Mouse (Mus musculus): ENCODE results near the gene Fbxl21.
A peak's percentile ranks its signal among the peaks of the same experiment; 100 is the strongest.

Gene Fbxl21

DNA sequence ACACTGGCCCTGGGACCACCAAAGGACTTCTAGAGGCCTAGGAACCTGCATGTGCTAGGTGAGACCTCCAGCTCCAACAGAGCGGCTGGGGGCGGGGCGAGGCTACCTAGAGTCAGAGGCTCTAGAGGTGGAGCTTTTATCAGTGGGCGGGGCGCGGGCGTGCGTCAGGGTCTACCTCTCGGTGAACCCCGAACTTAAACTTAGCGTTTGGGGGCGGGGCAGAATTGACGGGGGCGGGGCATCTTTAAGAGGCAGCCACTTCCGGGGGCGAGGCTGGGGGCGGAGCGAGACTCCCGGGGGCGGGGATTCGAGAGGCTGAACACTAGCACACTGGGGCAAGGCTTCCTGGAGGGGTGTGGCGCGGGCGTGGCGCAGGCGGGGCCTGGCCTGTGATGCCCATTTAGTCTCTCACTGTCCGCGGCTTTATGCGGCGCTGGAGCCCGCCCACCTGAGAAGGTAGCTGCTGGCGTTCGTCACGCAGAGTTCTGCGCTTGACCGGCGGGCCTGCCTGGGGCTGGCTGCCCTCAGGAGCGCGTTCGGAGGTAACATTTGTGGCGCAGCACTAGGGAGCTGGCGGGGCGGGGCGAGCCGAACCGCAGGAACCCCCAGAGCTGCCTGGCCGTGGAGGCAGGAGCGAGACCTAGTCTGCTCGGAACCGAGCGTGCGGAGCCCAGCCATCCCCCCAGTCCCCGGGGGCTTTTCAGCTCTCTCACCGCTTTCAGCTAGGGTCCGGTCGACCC is at the start of gene Fbxl21:
TSS of gene Fbxl21 (plus strand) at position 392 of the 740 bp plus-strand sequence.
- peak; percentile 87 for DNase-seq (ENCODE audit: low read depth, low spot score)

DNA sequence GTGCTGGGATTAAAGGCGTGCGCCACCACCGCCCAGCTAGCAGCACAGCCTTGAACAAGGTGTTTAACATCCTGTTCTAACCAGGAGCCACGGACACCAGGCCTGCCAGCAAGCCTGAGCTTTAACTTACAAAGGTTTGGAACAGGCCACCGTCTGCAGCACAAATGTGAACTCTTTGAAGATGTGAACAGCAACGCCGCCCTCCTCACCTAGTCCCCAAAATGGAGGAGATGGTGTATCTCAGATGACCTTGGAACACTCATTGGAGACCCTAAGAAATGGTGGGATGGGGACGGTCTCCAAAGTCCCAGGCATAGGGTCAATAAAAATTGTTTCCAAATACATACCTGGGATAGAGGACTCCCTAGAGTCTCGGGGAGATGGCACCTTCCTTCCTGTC is 49.6 kb upstream of the Fbxl21 start:
- no peak for DNase-seq (ENCODE audit: low read depth, low spot score)

DNA sequence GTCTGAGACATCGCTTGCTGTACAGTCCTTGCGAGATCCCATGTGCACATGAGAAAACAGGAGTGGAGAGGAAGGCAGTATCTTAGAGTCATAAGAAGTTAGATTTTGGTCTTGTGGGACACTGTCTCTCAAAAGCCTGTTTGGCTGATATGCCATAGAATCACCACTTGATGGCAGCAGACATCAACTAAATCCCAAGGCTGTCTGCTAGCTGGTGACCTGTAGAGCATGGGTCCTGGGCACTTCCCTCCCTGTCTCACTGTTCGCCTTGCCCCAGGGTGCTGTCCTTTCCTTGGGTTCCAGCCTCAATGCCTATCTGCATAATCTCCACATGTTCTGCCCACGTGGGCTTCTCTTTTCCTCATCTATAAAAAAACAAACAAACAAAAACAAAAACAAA is 46.9 kb upstream of the Fbxl21 start:
- peak; percentile 65 for DNase-seq (ENCODE audit: low read depth, low spot score)

DNA sequence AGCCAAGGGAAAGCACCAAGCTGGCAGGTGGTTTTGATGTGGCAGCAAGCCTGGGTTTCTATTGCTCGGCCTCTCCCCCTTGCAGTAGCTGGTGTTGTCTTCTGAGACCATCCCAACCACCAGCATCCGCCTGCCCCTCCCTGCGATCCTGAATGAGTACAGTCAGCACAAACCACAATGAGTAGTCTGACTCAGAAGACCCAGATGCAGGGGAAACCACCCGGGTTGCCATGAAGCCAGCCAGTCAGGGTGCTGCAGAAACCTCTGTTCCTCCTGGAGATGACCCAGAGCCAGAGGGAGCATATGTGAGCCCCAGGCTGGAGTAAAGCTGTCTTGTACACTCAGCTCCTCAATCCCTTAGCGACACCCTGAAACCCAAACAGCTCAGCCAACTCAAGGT is 45.5 kb upstream of the Fbxl21 start:
- no peak for DNase-seq (ENCODE audit: low read depth, low spot score)

DNA sequence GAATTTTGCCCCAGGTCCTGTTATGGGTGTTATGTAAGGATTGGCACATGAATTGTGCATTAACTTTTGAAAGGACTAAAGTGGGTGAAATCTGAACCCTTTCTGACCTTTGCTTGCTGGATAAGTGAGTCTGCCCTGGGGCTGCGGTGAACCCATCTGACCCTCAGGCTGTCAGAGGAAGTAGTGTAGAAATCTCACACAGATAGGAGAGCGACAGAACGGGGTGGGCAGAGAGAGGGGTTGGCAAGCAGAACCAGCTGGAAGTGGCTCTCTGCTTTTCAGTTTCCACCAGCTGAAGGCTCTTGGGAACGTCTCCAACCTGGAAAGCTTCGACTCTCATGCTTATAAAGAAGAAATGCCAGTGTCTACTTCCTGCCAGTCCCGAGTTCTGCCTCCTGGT is 45.0 kb upstream of the Fbxl21 start:
- no peak for DNase-seq (ENCODE audit: low read depth, low spot score)

DNA sequence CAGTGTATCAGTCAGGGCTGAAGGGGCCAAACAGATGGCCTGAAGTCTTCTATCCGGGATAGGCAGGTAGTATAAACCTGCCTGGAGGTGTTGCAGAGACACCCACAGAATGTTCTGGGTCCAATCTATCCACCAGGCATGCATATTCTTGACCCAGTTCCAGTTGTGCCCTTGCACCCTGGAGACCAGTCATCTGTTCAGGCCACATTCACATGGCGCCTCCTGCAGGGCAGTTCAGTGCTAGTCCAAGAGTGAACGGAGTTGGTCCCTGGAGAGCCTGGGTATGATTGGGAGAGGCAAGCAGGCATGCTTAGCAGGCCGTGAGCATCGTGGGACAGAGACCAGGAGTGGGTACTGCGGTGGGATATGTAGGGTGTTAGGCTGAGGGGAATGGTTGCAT is 44.2 kb upstream of the Fbxl21 start:
- no peak for DNase-seq (ENCODE audit: low read depth, low spot score)

DNA sequence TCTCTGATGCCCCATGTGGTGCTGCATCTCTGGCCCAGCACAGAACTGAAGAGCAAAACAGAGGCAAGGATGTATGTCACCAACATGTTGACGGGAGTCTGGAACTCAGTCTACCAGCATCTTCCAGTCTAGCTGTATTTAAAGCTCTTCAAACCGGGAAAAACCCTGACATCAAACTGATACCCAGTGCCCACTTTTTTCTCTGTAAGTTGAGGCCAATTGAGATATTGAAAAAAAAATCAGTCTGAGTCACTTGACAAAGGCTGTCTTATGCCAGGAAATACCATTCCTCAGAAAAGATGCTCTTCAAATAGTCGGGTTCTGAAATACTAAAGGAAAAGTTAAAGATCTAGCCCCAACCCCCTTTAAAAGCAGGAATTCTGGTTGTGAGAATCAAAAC is 40.1 kb upstream of the Fbxl21 start, which contains the start of gene Il9:
TSS of gene Il9 (minus strand) at position 101 of the 400 bp plus-strand sequence.
- no peak for DNase-seq (ENCODE audit: low read depth, low spot score)

DNA sequence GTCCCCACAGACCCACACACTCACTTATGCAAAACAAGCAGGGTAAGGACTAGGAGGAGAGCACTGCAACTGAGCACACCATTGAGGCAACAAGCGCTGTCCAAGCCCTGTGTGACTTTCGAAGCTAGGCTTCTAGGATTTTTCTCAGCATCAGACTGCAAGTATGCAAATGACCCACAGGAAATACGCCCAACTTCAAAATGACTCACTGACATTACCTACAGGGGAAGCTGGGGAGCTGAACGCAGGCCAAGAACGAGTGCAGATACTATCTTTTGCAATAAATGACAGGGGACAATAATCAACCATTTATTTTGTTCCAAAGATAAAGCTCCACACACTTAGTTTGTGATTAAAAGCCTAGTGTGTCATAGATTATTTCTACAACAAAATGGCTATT is 34.3 kb upstream of the Fbxl21 start:
- DNase-seq (ENCODE audit: low read depth, low spot score): no peak

DNA sequence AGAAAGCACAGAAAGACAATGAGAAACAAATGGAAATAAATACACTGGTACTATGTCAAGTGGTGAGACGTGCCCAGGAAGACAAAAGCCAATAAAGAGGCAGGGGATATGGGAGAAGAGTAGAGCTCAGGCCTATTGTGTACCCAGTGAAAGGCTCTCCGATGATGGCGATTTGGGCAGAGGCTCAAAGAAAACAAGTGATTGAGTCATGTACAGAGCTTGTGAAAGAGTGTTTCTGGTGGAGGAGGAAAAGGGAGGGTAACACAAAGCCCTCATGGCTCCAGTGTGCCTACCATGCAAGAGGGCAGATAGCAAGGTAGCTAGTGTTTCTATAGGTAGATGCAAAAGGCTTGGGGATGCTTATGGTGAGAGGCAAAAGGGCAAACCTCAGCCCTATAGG is 27.8 kb upstream of the Fbxl21 start:
- no peak for DNase-seq (ENCODE audit: low read depth, low spot score)

DNA sequence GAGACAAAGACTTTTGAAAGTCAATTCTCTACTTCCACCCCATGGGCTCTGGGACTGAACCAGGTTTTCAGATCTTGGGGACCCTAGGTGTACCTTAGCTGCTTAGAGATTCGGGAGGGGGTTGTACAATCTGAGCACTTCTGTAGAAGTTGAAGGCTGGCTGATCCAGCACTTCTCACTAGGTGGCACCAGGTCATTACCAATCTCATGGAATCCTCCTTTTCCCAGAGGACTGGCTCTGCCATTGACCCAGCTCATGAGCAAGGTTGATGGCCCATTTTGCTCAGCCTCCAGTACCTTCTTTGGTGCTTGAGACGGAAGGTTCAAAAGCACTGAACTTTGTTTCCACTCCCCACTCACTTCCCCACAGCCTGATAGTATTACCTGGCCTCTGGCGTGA is 22.1 kb upstream of the Fbxl21 start:
- DNase-seq (ENCODE audit: low read depth, low spot score): no peak

DNA sequence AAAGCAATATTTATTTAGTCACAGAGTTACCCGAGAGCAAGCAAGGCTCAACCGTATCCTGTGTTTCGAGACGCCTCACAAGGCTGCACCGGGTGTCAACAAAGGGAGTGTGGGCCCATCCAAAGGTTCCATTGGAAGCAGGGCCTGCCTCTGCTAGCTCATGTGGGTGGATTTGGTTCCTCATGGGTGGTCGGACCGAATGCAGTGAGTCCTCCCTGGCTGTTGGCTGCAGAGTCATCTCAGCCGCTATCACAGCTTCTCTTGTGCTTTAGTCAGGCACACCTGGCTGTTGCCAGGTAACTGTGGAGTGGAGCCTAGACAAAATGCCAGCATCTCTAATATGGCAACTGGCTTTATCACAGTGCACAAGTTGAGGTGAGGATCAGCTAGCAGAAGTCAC is 21.6 kb upstream of the Fbxl21 start:
- no peak for DNase-seq (ENCODE audit: low read depth, low spot score)

DNA sequence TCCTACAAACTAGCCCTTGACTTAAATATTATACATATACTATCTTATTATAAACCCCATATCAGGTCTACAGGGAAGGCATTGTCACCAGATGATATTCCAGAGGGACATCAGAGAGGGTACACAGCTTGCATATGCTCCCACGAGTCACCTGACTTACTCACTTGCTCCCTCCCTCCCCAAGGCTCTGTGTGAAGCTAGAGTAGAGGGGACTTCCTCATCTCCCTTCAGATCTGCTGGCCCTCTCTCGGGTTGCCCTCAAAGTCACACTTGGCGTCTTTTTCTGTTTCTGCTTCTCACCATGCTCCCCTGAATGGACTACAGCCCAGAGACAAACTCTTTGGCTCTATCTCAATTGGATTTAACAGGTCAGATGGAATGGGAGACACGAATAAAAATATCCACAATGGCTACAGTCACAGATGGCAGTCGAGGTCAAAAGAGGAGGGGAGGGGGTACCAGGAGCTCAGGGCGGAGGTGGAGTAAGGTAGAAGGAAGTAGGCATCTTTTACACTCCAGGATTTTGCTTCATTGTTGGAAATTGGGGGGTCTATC is 20.3 kb upstream of the Fbxl21 start:
- no peak for DNase-seq (ENCODE audit: low read depth, low spot score)

DNA sequence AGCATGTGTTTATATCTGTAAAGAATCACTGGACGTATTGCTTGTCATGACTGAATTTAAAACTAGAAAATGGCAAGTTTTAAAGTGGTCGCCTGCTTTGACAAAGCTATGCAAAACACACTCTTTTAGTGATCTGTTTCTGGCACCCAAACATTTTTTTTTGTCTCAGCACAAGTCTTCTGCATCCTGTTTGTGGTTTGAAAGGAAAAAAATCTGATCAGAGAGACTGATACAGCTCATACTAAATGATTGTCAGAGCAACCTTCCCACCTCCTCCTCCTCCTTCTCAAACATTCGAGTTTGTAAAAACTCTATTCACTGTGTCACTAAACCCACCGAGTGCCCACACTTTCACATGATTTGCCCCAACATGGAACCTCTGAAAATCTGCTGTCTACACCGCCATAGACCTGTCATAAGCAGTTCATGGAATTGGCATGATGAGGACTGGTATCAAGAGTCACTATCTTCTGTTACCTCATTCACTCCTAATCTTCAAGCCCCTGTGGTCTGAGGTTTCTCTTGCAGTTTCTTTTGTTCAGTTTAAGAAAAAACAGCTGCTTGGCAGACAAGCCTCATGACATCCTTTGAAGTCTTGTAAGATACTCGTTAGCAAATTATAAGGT is 15.3 kb upstream of the Fbxl21 start:
- no peak for DNase-seq (ENCODE audit: low read depth, low spot score)

DNA sequence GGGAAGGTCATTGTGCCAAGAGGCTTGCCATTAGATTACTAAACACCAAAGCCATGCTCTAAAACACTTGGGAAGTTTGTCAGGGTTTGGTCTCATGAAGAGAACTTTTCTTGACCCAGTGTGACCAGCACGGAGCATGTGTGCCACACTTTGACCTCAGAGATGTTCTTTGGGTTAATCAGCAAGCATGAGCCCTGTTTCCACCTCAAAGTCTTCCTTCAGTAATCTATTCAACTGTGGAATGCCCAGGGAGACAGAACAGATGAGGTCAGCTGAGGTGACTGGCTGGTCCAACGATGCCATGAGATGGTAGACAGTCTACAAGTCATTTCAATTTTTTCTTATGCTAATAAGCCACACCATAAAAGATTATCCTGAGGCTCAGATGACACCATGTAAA is 12.5 kb upstream of the Fbxl21 start:
- DNase-seq (ENCODE audit: low read depth, low spot score): no peak

DNA sequence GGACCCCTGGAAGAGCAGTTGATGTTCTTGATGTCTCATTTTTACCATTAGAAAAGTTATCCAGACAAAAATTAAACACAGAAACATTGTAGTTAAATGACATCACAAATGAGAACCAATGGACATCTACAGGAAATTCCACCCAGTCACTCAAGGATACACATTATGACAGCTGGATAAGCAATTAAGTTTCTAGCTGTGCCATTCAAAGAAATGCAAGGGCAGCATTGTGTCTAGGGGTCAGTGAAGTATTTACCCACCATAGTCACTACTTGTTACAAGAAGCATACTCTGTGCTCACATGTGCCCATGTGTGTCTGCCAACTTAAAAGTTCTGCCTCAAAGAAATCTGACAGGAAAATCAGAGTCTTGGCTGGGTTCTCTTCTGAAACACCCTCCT is 8.7 kb upstream of the Fbxl21 start:
- no peak for DNase-seq (ENCODE audit: low read depth, low spot score)

DNA sequence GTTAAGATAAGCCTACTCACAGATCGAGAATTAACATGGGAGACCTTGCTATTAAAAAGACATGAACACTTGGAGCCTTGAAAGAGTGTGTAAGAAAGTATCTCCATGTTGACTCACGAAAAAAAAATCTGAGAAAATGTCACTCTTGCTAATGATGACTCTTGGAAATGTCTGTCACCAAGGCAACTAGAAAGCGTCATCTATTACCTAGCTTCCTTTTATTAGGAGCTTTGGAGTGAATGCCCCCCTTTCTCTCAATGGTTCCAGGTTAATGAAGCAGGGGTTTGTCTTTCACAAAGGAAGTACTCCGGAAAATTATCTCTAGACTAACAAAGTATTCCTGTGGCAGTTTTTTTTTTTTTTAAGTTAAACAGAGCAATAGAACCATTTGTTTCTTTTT is 6.0 kb upstream of the Fbxl21 start:
- no peak for DNase-seq (ENCODE audit: low read depth, low spot score)

DNA sequence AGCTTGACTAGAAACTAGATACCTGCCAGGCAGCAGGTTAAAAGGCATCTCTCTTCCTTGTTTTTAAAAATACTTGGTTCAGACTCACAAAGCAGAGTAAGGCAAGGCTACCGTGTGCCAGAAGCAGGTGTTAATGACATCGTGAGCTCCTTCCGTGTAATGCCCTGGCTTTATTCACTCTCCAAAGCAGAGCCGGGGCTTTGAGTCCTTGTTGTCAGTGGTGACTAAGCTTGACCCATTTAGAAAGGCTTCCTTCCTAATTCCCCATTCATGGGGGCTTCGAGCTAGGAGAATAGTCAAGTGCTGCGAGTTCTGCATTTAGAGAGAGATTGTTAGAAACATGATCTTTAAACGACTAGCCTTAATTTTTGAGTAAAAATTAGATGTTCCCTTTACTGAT is 5.5 kb upstream of the Fbxl21 start:
- no peak for DNase-seq (ENCODE audit: low read depth, low spot score)

DNA sequence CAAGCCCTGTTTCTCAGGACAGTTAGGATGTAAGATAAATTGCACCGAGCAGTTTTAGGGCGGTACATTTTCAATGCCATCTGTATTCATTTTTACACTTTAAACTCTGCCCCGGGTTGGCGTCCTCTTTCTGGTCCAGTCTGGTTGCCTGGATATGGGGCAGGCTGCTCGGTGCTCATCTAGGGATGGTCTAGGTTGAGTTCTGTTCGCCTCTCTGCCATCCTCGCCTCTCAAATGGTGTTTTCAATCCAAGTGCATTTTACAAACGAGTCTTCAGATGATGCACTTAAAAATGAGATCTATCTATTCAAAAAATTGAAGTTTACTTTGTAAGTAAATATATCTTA is 522 bp downstream of the Fbxl21 start:
- no peak for DNase-seq (ENCODE audit: low read depth, low spot score)

DNA sequence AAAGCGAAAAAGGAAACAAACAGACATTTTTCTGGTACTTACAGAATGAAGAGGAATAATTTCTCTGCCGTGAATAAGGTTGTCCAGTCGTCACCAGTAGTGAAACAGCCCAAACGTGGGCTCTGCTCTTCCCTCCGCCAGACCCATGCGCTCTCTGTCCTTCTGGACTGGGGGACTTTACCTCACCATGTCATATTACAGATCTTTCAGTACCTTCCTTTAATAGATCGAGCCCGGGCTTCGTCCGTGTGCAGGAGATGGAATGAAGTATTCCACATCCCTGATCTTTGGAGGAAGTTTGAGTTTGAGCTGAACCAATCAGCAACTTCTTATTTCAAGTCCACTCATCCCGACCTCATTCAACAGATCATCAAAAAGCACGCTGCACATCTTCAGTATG is 4.6 kb downstream of the Fbxl21 start:
- DNase-seq (ENCODE audit: low read depth, low spot score): no peak

DNA sequence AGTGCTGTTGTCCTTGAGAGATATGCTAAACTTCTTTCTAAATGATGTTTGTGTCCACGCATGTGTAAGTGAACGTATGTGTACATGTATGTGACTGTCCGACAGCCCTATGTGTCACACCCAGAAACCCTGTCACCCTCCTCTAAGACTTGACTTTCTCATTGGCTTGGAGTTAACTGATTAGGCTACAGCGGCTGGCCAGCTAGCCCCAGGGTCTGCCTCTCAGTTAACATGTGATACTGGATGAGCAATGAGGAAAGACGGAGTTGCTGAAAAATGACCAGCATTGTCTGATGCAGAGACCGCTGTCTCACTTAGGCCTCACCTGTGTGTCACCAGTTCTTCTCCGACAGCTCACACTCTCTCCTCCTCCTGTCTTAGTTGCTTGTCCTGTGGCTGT is 5.6 kb downstream of the Fbxl21 start:
- no peak for DNase-seq (ENCODE audit: low read depth, low spot score)

DNA sequence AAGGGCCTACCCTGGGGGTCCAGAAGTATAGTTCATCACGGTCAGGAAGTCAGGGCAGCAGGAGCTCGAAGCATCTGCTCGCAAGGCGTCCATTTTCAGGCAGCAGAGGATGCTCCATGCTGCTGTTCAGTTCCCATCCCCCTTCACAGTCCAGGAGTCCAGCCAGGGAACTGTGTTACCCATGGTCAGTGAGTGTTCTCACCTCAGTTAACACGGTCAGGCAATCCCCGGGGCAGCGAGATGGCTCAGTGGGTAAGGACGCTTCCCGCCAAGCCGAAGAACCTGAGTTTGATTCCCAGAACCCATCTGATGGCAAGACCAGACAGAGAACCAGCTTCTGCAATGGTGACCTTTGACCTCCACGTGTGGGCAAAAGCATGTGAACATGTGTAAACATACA is 6.0 kb downstream of the Fbxl21 start:
- no peak for DNase-seq (ENCODE audit: low read depth, low spot score)

DNA sequence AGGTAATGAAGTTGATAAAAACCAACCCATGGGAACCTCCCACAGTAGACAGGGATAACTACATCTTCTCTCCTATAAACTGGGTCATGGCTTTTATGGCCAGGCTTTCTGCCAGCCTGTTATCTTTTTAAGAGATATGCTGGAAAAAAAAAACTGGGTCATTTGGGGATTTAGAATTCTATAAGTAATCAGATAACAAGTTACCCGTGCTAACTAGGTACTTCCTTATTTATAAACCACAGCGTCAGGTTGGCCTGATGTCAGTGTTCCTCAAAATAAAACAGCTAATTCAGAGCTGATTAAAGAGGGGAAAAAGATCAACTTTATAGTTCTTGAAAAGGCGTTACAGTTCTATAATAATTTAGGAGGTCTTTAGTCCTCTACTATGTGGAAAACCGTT is 6.8 kb downstream of the Fbxl21 start:
- DNase-seq (ENCODE audit: low read depth, low spot score): no peak

DNA sequence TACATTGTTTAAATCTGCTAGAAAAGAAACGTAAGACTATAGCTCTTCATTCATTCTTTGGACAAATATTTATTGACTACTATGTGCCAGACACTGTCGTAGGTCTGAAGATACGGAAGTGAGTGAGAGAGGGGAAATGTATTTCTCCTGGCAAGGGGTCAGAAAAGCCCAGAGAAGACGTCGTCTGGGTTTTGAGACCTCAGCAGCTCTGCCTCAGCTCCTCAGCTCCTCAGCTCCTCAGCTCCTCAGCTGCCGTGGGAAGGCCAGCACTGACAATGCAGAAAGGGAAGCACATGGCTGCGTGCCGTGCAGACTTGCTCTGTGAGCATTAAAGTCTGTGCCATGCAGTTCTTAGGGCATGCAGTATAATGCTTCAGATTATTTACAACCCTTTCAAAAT is 7.4 kb downstream of the Fbxl21 start:
- no peak for DNase-seq (ENCODE audit: low read depth, low spot score)
